Mouse (Mus musculus): ENCODE results near the gene Capn2. TPM values are rescaled to one million over a fixed set of nuclear protein-coding genes. Genes with fewer than 3 reads are reported as not detected.

Capn2 gene
- polyA plus RNA-seq, 1 experiment = 33.0 TPM

DNA sequence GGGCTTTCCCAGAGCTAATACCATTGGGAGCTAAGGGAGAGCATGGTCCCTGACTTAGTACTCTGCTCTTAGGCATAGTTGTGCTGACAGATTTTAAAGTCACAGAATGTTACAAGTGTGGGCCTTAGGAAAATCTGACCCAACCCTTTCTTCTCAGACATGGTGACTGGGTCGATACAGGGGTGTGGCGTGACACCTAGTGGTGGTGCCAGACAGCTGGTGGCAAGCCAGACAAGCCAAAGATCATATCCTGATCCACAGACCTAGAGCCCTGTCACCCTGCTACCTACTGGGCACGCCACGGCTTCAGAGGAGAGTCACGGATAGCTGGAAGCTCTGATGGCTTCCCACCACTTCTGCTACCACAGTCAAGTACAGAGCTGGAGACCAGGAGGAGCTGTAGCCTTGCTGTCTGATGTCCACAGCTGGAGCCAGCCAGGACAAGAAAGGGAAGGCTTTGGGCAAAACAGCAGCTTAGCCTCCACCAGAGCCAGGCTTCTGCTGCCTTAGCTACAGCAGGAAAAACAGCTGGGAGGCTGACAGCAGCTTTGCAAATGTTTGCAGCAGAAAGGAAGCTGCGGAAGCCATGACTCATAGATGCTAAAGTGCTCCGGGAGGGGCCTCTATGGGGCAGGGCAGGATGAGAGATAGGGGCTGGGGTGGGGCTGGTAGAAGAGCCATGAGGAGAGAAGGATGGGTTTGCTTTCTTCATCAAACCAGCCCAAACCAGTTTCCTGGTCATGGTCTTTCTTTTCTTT lies 11.0 kb downstream of the Capn2 start:
- 37% methylated on average over 7 of the region's 7 CpGs for WGBS
- Histone ChIP-seq H3K4me1 (ENCODE audit: control insufficient read depth, insufficient read depth, low read length) (peaks cover 6% of the 10 kb centered on the region), H3K36me3 (ENCODE audit: control insufficient read depth, insufficient read depth, low read length) (no peaks in the 10 kb centered on the region), H3K4me3 (ENCODE audit: insufficient read depth, low read depth, low read length) (no peak overlapping the region), H3K27me3 (replicated peaks; ENCODE audit: control insufficient read depth, insufficient read depth, low read length) (no peaks in the 10 kb centered on the region), H3K27ac (ENCODE audit: insufficient read depth, low read depth, low read length) (peak overlapping the region; percentile 44)
- TF ChIP-seq POLR2A (IDR thresholded peaks at IDR 0.05; ENCODE audit: low read depth, low read length) (no peak), CTCF (conservative IDR thresholded peaks at IDR 0.05; ENCODE audit: insufficient read depth, insufficient read length, low read depth, low read length) (peak; percentile 71)
- DNase-seq = peak; percentile 80

DNA sequence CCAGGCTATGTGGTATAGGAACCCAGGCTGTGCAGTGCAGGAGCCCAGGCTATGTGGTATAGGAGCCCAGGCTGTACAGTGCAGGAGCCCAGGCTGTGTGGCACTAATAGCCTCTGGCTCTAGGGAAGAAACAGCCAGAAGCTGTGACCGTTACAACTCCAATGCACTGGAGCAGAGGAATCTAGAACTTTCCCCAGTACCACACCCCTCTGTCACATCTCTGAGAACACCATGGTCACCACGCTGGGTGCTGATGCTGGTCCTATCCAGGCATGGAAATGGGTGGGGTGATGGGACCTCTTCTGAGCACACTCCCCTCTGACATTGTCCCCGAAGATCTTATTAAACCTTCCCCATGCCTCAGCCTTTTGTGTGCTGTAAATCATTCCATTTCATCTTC lies 12.1 kb downstream of the Capn2 start:
- Histone ChIP-seq H3K27me3 (replicated peaks; ENCODE audit: control insufficient read depth, insufficient read depth, low read length) (no peaks in the 10 kb centered on the region), H3K27ac (ENCODE audit: insufficient read depth, low read depth, low read length) (no peak overlapping the region), H3K36me3 (ENCODE audit: control insufficient read depth, insufficient read depth, low read length) (no peaks in the 10 kb centered on the region), H3K4me3 (ENCODE audit: insufficient read depth, low read depth, low read length) (no peak overlapping the region), H3K4me1 (ENCODE audit: control insufficient read depth, insufficient read depth, low read length) (peaks cover 7% of the 10 kb centered on the region)
- 85% methylated on average over 3 of the region's 3 CpGs for WGBS
- TF ChIP-seq CTCF (conservative IDR thresholded peaks at IDR 0.05; ENCODE audit: insufficient read depth, insufficient read length, low read depth, low read length) (no peak), POLR2A (IDR thresholded peaks at IDR 0.05; ENCODE audit: low read depth, low read length) (no peak)
- no peak for DNase-seq

DNA sequence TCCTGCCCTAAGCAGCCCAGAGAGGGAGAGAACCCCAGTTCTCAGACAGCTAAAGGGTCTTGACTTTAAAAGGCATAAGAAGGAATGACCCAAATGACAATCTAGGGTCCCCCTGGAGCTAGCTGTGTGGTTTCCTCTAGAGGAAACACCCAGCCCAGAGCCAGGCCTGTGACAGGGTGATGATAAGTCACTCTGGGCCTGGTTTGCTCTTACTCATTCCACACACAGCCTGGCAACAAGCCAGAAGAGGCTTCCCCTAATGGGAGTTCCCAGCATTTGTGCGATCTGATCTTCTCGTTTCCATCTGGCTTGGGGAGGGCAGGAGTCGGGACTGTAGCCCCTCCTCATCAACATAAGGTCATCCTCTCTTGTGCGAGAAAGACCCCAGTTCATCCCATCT lies 13.2 kb downstream of the Capn2 start:
- Histone ChIP-seq H3K27ac (ENCODE audit: insufficient read depth, low read depth, low read length) (no peak overlapping the region), H3K36me3 (ENCODE audit: control insufficient read depth, insufficient read depth, low read length) (no peaks in the 10 kb centered on the region), H3K4me3 (ENCODE audit: insufficient read depth, low read depth, low read length) (no peak overlapping the region), H3K27me3 (replicated peaks; ENCODE audit: control insufficient read depth, insufficient read depth, low read length) (no peaks in the 10 kb centered on the region), H3K4me1 (ENCODE audit: control insufficient read depth, insufficient read depth, low read length) (peaks cover 11% of the 10 kb centered on the region)
- 35% methylated on average over 4 of the region's 4 CpGs for WGBS
- TF ChIP-seq CTCF (conservative IDR thresholded peaks at IDR 0.05; ENCODE audit: insufficient read depth, insufficient read length, low read depth, low read length) (no peak), POLR2A (IDR thresholded peaks at IDR 0.05; ENCODE audit: low read depth, low read length) (no peak)
- peak; percentile 84 for DNase-seq

DNA sequence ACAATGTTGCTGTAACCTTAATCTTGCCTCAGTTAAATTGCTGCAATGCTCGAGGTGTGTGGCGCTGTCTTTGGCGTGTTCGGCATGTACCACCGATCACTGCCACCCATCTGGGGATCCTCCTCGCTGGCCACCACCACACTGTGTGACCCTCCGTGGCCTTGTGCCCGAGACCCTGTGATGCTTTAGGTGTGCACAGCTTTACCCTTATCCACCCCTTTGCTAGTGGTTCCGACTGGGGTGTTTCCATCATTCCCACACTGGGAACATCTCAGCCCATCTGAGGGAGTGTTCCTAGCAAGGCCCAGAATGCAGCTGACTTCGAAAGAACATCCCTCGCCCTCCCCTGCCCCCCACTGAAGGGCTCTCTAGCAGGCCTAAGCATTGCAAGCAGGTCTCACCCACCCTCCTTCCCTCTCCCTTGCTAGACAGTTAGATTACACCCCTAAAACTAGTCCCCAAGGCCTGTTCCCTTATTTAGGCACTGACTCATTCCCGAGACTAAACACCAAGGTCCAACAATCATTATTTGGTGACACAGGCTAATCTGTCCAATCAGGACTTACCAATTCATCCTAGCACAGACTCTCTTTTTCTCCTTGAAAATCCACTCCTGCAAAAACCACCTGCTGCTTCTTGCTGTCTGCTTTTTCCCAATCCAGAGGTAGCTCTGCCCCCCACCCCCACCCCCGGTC lies 14.1 kb downstream of the Capn2 start:
- Histone ChIP-seq H3K27ac (ENCODE audit: insufficient read depth, low read depth, low read length) (no peak overlapping the region), H3K27me3 (replicated peaks; ENCODE audit: control insufficient read depth, insufficient read depth, low read length) (no peaks in the 10 kb centered on the region), H3K36me3 (ENCODE audit: control insufficient read depth, insufficient read depth, low read length) (no peaks in the 10 kb centered on the region), H3K4me3 (ENCODE audit: insufficient read depth, low read depth, low read length) (no peak overlapping the region), H3K4me1 (ENCODE audit: control insufficient read depth, insufficient read depth, low read length) (peaks cover 11% of the 10 kb centered on the region)
- TF ChIP-seq POLR2A (IDR thresholded peaks at IDR 0.05; ENCODE audit: low read depth, low read length) (no peak), CTCF (conservative IDR thresholded peaks at IDR 0.05; ENCODE audit: insufficient read depth, insufficient read length, low read depth, low read length) (no peak)
- WGBS = 84% methylated on average over 13 of the region's 13 CpGs
- DNase-seq = no peak

DNA sequence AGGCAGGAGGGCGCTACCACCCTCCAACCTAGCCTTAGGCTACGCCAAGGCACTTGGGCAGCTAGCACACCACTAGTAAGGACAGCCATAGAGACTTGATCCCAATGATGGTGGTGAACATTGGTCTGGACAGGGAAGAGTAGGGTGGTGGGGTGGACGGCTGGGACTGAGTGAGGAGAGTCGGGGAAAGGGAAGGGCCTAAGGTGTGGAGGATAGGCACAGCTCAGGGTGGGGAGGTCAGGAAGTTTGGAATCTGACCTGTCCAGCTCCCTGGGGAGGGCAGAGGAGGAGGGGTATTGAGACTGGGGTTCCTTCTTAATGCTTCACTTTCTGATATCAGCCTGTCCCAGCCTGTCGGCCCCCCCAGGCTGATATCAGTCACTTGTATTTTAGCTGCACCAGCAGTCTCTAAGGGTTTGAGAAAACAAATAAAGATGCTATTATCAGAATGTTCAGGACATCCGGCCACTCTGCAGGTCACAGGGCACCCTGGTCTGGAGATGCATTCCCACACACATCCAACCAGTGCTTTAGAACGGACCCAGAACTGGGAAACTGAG lies 14.8 kb downstream of the Capn2 start:
- H3K4me3 ChIP-seq (ENCODE audit: insufficient read depth, low read depth, low read length) = no peak overlapping the region
- no peaks in the 10 kb centered on the region for H3K27me3 ChIP-seq (replicated peaks; ENCODE audit: control insufficient read depth, insufficient read depth, low read length)
- no peak for TF ChIP-seq POLR2A (IDR thresholded peaks at IDR 0.05; ENCODE audit: low read depth, low read length)
- peaks cover 15% of the 10 kb centered on the region for H3K4me1 ChIP-seq (ENCODE audit: control insufficient read depth, insufficient read depth, low read length)
- 80% methylated on average over 7 of the region's 7 CpGs for WGBS
- H3K36me3 ChIP-seq (ENCODE audit: control insufficient read depth, insufficient read depth, low read length) = no peaks in the 10 kb centered on the region
- DNase-seq = no peak
- H3K27ac ChIP-seq (ENCODE audit: insufficient read depth, low read depth, low read length) = no peak overlapping the region

DNA sequence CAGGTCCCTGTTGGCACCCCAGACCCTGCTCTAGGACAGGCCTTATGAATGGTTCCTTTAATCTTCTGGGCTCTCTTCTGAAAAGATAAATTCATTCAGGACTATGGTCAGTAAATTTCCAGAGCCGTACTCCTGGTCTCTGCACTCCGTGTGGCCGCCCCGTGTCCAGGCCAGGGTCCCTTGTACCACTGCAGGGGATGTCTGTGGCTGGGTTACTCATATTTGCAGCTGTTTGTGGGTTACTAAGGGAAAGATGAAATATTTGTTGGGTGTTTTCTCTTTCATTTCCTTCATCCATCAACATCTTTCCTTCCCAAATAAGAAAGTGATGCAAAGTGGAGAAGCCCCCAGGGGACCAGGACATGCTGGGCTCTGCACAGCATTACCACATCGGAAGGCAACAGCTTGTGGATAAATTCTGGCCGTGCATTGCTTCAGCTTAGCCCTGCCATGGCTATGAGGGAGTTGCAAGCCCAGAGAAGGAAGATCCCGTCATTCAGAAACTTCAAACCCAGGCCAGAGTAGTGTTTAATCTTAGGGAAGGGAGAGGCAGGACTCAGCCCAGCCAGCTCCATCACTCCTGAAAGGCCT lies 15.5 kb downstream of the Capn2 start:
- peaks cover 21% of the 10 kb centered on the region for H3K4me1 ChIP-seq (ENCODE audit: control insufficient read depth, insufficient read depth, low read length)
- WGBS = 80% methylated on average over 7 of the region's 7 CpGs

DNA sequence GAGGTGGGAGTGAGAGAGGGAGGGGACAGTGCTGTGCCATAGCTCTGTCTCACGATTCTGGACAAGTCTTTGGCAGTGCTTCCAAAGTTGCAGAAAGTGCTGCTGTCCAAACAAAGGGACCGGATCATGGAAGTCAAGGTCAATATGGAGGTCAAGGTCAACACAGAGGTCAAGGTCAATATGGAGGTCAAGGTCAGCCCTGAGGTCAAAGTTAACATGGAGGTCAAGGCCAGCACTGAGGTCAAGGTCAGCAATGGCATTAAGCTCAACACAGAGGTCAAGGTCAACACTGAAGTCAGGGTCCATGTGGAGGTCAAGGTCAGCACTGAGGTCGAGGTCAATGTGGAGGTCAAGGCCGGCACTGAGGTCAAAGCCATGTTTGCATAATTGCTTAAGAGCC lies 16.6 kb downstream of the Capn2 start:
- Histone ChIP-seq H3K4me1 (ENCODE audit: control insufficient read depth, insufficient read depth, low read length) (peaks cover 30% of the 10 kb centered on the region), H3K27ac (ENCODE audit: insufficient read depth, low read depth, low read length) (peak overlapping the region; percentile 40), H3K36me3 (ENCODE audit: control insufficient read depth, insufficient read depth, low read length) (no peaks in the 10 kb centered on the region), H3K27me3 (replicated peaks; ENCODE audit: control insufficient read depth, insufficient read depth, low read length) (no peaks in the 10 kb centered on the region), H3K4me3 (ENCODE audit: insufficient read depth, low read depth, low read length) (no peak overlapping the region)
- WGBS = 76% methylated on average over 4 of the region's 4 CpGs
- DNase-seq = no peak
- no peak for TF ChIP-seq POLR2A (IDR thresholded peaks at IDR 0.05; ENCODE audit: low read depth, low read length)
- no peak for TF ChIP-seq CTCF (conservative IDR thresholded peaks at IDR 0.05; ENCODE audit: insufficient read depth, insufficient read length, low read depth, low read length)

More for the DNA sequence above, 15.5 kb downstream of the Capn2 start:
- Histone ChIP-seq H3K4me3 (ENCODE audit: insufficient read depth, low read depth, low read length) (no peak overlapping the region), H3K27me3 (replicated peaks; ENCODE audit: control insufficient read depth, insufficient read depth, low read length) (no peaks in the 10 kb centered on the region), H3K36me3 (ENCODE audit: control insufficient read depth, insufficient read depth, low read length) (no peaks in the 10 kb centered on the region), H3K27ac (ENCODE audit: insufficient read depth, low read depth, low read length) (no peak overlapping the region)
- TF ChIP-seq CTCF (conservative IDR thresholded peaks at IDR 0.05; ENCODE audit: insufficient read depth, insufficient read length, low read depth, low read length) (no peak), POLR2A (IDR thresholded peaks at IDR 0.05; ENCODE audit: low read depth, low read length) (no peak)
- no peak for DNase-seq
